Mouse (Mus musculus): ENCODE data around the gene Cx3cr1.

The Cx3cr1 gene

DNA sequence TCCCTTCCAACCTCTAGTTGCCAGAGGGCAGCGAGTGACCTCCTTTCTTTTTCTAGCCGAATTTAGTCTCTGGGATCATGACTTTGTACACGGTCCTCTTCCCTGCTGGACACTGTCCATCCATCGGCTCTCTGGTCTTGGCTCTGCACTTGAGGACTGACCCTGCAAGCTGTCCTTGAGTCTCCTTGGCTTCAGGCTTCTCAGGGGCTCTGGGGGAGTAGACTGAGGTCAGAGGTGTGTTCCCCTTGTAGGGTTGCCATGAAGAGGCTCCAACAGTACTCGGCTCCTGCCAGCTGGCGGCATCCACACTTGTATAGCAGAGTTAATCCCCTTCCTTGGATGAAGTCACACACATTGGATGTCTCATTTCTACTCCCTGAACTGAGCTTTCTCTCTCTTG lies 70.0 kb downstream of the Cx3cr1 start:
- no peak for DNase-seq (ENCODE audit: low read depth, low spot score)

- no peak for DNase-seq (ENCODE audit: low read depth, low spot score)
These were observed 70.9 kb downstream of the Cx3cr1 start for GRCm38 (mm10) chr9:119998776-119999175.

DNA sequence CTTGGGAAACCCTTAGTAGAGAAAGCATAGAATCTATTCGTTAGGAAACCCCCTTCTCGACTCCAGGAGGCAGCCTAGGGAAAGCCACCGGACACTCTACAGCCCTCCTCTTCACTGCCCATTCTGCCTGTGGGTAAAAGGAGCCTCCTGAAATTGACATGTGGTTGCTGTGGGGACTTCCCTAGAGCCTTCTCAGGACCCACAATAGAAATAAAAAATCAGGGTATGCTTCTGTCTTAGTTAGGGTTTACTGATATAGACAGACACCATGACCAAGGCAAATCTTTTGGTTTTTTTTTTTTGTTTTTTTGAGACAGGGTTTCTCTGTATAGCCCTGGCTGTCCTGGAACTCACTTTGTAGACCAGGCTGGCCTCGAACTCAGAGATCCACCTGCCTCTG lies 73.6 kb downstream of the Cx3cr1 start:
- DNase-seq (ENCODE audit: low read depth, low spot score) = no peak

GRCm38 (mm10) chr9:119994207-119994606 lies 75.5 kb downstream of the Cx3cr1 start:
- no peak for DNase-seq (ENCODE audit: low read depth, low spot score)

GRCm38 (mm10) chr9:119993092-119993844 lies 76.4 kb downstream of the Cx3cr1 start:
- no peak for DNase-seq (ENCODE audit: low read depth, low spot score)

DNA sequence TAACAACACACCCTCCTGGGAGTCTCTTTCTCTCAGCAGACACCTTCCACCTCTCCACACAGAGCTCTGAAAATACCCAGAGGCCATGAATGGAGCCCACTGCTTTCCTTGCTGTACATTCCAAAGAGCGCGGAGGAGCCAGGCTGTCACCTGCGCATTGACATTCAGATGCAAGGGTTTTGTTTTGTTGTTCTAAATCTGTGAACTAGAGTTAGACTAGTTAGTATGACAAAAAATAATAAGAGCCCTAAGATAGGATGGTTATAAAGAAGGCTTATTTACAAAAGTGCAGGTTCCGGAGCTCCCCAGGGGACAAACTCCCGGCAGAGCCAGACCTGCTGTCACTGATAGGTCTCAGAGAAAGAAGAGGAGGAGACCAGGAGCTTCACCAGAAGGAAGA lies 78.4 kb downstream of the Cx3cr1 start:
- DNase-seq (ENCODE audit: low read depth, low spot score) = no peak

DNA sequence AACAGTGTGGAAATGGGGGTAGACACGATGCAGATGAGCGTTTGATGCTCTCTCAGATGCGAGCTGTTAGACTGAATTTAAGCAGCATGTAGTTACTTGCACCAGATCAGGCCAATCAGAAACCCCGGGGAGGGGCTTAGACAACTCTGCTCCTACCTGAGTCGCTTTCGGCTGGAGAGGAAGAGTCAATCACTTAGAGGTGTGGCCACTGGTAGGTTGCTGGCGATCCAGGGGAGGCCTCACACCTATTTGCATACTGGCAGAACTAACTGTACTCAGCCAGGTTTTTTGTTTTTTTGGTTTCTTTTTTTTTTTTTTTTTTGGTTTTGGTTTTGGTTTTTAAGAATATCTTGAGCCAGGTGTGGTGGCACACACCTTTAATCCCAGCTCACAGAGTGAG lies 81.4 kb downstream of the Cx3cr1 start:
- DNase-seq (ENCODE audit: low read depth, low spot score) = no peak

DNA sequence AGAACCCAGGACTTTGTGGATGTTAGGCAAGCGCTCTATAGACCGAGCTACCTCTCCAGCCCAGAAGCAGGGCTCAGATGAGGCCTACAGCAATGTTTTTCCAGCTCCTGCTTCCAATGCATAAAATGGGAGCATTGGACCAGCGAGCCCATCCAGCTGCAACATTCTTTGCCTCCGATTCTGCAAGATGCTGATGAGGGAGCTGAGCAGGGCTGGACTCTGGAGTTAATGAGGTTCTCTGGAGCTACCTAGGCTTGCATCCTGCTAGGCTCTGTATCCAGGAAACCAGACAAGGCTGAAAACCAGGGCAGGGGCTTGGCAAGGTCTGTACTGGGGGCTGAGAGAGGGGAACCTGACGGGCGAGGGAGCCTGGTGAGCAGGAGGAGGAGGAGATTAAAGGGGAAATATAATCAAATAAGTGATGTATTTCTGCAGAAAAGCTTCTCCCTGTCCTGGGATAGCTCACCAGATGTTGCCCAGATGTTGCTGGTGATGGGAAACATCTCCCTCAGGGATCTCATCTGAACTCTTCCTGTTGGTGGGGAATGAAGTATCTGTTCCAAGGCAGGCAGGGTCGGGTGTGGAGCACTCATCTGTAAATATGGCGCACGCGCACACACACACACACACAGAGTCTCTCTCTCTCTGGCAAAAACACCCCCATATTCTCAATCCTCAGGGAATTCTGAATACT lies 83.7 kb downstream of the Cx3cr1 start:
- DNase-seq (ENCODE audit: low read depth, low spot score) = no peak

- DNase-seq (ENCODE audit: low read depth, low spot score) = no peak
These were observed 85.1 kb downstream of the Cx3cr1 start, which contains the start of gene Csrnp1 for GRCm38 (mm10) chr9:119984536-119985011. Csrnp1 (minus strand) TSS chr9:119984658.

GRCm38 (mm10) chr9:119983585-119984535 lies 85.8 kb downstream of the Cx3cr1 start:
- DNase-seq (ENCODE audit: low read depth, low spot score) = peak; percentile 55

- no peak for DNase-seq (ENCODE audit: low read depth, low spot score)
These were observed 86.6 kb downstream of the Cx3cr1 start for GRCm38 (mm10) chr9:119982956-119983551.

- DNase-seq (ENCODE audit: low read depth, low spot score) = no peak
These were observed 87.4 kb downstream of the Cx3cr1 start for GRCm38 (mm10) chr9:119982241-119982811.

DNA sequence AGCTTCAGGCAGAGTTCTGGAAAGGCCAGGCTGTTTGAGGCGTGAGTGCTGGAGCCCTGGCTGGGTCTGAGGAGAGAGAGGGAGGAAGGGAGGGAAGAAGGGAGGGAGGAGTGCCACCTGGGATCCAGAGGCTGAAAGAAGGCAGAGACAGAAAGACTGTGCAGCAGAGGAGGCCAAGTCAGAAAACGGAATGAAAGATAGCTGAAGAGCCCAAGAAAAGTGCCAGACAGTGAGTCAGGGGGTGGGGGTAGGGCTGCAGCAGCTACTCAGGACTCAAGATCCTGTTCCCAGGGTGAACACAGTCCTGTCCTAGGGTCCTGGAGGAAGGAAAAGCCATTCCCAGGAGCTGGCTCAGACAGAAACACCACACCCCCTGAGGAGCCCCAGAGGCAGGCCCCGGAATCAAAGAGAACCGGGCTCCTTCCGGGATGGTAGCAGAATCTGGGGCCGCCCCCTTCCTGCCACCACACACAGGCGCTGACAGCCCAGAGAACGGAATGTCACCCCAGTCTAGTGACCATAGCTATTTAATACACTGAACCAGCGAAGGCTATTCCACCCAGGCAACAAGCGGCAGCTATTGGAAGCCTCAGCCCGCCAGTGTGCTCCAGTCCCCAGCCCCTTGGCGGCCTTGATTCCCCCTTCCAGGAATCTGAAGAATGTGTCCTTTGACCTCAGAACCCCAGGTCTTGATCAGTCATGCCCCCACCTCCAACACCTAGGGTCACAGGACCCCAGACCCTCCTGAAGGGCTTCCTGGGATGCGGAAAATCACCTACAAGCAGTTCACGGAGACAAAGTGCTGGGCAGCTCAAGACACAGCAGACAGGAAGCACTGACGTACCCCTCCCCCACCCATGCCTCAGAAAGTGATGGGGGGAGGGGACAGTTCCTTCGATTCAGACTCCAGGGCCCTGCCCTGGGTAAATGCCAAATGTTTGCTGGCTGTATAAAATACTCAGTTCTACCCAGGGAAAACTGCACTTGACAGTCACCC lies 88.2 kb downstream of the Cx3cr1 start:
- DNase-seq (ENCODE audit: low read depth, low spot score) = no peak

DNA sequence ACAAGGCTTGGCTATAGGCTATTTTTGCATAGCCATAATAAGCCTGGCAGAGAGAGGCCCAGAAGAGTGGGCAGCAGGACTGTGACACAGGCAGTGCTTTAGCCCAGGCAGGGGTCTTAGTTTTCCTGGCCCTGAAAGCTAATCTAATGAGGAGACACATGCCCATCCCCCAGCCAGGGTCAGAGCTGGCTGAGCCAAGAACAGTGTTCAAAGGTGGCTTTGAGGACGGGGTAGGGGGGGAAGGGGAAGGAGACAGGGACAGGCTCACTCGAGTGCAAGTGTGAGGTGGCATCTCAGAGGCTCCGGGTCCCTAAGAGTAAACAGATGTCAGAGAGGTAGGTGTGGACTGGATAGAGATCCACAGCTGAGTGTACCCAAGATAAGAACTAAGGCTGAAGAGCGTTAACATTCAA lies 88.9 kb downstream of the Cx3cr1 start:
- no peak for DNase-seq (ENCODE audit: low read depth, low spot score)

- no peak for DNase-seq (ENCODE audit: low read depth, low spot score)
These were observed 89.9 kb downstream of the Cx3cr1 start for GRCm38 (mm10) chr9:119979749-119980148.

DNA sequence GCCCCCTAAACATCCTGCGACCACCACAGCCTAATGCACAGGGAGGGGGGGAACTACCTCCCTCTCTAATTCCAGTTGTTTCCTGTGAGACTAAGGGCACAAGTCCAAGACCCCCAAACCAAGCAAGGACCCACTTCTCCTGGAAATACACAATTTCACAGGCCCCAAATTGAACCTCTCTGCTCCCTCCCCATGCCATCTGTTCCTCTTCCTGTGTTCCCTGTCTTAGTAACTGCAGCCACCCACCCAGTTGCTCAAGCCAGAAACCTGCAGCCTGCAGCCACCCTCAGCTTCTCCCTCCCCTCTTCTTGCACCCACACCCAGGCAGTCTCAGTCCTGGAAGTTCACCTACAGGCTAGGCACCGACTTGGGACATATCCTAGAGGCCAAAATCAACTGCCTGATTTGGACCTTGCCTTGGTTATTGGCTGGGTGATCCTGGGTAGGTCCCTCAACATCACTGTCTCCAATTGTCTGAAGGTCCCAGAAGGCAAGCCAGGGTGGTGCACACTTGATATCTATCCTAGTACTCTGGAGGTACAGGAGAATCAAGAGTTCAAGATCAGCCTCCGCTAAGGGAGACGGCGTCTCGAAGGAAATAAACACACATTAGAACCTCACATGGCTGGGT lies 90.8 kb downstream of the Cx3cr1 start:
- no peak for DNase-seq (ENCODE audit: low read depth, low spot score)

GRCm38 (mm10) chr9:119978151-119978810 lies 91.4 kb downstream of the Cx3cr1 start:
- no peak for DNase-seq (ENCODE audit: low read depth, low spot score)

GRCm38 (mm10) chr9:119977557-119978060 lies 92.1 kb downstream of the Cx3cr1 start:
- no peak for DNase-seq (ENCODE audit: low read depth, low spot score)
